Mouse (Mus musculus): ENCODE results near the gene Cdkal1.

- TF ChIP-seq CTCF (IDR thresholded peaks at IDR 0.05; ENCODE audit: borderline replicate concordance, extremely low read depth, insufficient read depth, insufficient read length) (no peak), POLR2A (IDR thresholded peaks at IDR 0.05; ENCODE audit: borderline replicate concordance, extremely low read depth, insufficient read depth, insufficient read length, poor library complexity, severe bottlenecking) (no peak)
Measured at GRCm38 (mm10) chr13:29688851-29689250, 166.6 kb downstream of the Cdkal1 start.

Data from brain, embryonic 14.5 days (tissue).